Mouse (Mus musculus): ENCODE measurements at regions not wholly inside any gene's neighbourhood (a gene's known extent, or its start where the extent isn't known, plus 50 kb on each side); places are given as distances from the start of the nearest gene placed in this dataset.

DNA sequence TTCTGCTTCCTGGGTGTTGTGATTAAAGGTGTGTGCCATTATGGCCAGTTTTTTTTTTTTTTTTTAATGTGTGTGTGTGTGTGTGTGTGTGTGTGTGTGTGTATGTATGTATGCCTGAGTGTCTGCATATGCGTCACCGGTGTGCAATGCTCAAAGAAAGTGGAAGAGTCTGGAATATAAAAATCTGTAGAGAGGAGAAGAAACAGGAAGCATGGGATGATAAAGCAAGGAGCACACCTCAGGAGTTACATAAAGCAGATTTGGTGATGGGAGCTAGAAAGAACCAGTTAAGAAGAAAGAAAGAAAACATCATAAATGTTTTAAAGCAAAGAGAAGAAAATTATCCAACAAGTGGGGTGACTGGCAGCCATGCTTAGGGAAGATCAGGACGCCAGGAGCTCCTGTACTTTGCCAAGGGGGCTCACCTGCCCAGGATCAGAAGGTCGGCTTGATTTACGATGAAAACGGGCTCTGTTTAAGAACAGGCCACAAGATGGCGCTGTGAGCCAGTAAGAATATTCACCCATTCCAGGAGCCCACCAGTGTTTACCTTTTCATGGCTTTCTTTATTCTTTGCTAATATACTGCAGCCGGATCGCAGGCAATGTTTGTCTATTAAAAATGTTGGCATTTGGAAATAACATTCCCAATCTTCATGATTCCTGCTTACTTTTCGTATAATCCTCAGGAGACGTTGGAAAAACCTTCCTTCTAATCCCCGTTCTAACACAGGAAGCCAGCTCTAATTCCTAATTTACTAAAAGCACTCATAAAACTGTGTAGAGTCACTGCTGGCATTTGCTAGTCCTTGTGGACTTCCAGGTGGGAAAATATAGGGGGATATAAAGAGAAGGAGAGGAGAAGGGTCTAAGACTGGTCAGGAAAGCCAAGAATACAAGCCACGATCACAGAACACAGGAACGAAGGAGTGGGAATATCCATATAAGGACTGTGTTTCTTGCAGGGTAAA, 77.7 kb upstream of the Tapt1 start:
- no peaks in the 10 kb centered on the region for H3K79me2 ChIP-seq (ENCODE audit: control insufficient read depth, insufficient read depth)
- H3K4me2 ChIP-seq (ENCODE audit: low read depth): peak overlapping the region; percentile 27
- TF ChIP-seq TCF12 (IDR thresholded peaks at IDR 0.05; ENCODE audit: insufficient read depth, poor library complexity, severe bottlenecking) (no peak), REST (IDR thresholded peaks at IDR 0.05; ENCODE audit: insufficient read depth, insufficient read length) (no peak), POLR2AphosphoS2 (IDR thresholded peaks at IDR 0.05; ENCODE audit: insufficient read length, low read depth) (no peak), MAX (IDR thresholded peaks at IDR 0.05; ENCODE audit: low read depth) (no peak), E2F4 (IDR thresholded peaks at IDR 0.05; ENCODE audit: insufficient read depth) (no peak), SRF (IDR thresholded peaks at IDR 0.05; ENCODE audit: control insufficient read depth, insufficient read length, low read depth) (no peak), TCF3 (IDR thresholded peaks at IDR 0.05; ENCODE audit: insufficient read length, low read depth) (no peak), CEBPB (IDR thresholded peaks at IDR 0.05; ENCODE audit: insufficient read depth, poor library complexity, severe bottlenecking) (no peak), MYOG (IDR thresholded peaks at IDR 0.05; ENCODE audit: control insufficient read depth in 1 of 3, insufficient read depth in 1 of 3, insufficient read length in 2 of 3, low read depth in 2 of 3) (no peak), MYOD1 (IDR thresholded peaks at IDR 0.05; ENCODE audit: control insufficient read depth in 1 of 3, insufficient read length in 2 of 3, low read depth in 2 of 3) (no peak), USF1 (IDR thresholded peaks at IDR 0.05; ENCODE audit: low read depth) (no peak), POLR2A (IDR thresholded peaks at IDR 0.05; ENCODE audit: insufficient read length, low read depth) (no peak)
- H3K36me3 ChIP-seq (ENCODE audit: control insufficient read depth, insufficient read depth): no peaks in the 10 kb centered on the region
- no peak overlapping the region for H3ac ChIP-seq (ENCODE audit: control insufficient read depth, insufficient read length)
- H3K4me3 ChIP-seq: no peak overlapping the region
- H3K27me3 ChIP-seq (ENCODE audit: control insufficient read depth, insufficient read depth, insufficient read length): no peaks in the 10 kb centered on the region

DNA sequence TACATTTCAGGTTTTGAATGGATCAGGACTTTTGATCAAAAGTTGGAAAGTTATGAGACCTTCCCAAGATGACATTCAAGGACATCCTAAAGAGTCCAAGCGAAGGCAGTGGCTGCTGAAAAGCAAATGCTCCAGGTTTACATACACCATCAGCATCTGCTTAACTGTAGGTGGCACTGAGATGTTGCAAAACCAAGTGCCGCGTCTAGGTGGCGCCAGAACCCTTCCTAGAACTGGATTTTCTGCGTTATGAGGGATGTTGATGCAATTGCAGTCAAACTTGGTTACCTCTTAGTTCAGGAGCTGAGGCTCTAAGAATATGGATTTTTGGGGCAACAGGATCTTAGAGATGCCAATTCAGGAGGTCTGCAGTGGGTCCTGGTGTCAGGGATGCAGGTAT, 58.0 kb upstream of the Tapt1 start:
- peak overlapping the region; percentile 31 for H3K4me2 ChIP-seq (ENCODE audit: low read depth)
- H3K79me2 ChIP-seq (ENCODE audit: control insufficient read depth, insufficient read depth): no peaks in the 10 kb centered on the region
- no peaks in the 10 kb centered on the region for H3K36me3 ChIP-seq (ENCODE audit: control insufficient read depth, insufficient read depth)
- TF ChIP-seq MYOD1 (IDR thresholded peaks at IDR 0.05; ENCODE audit: control insufficient read depth in 1 of 3, insufficient read length in 2 of 3, low read depth in 2 of 3) (no peak), USF1 (IDR thresholded peaks at IDR 0.05; ENCODE audit: low read depth) (no peak), SRF (IDR thresholded peaks at IDR 0.05; ENCODE audit: control insufficient read depth, insufficient read length, low read depth) (no peak), CEBPB (IDR thresholded peaks at IDR 0.05; ENCODE audit: insufficient read depth, poor library complexity, severe bottlenecking) (peak; percentile 61), POLR2A (IDR thresholded peaks at IDR 0.05; ENCODE audit: insufficient read length, low read depth) (no peak)
- H3K4me3 ChIP-seq: no peak overlapping the region
- H3ac ChIP-seq (ENCODE audit: control insufficient read depth, insufficient read length): no peak overlapping the region
- no peaks in the 10 kb centered on the region for H3K27me3 ChIP-seq (ENCODE audit: control insufficient read depth, insufficient read depth, insufficient read length)
